Mouse (Mus musculus) ES-E14 (cell line): Measurements from ENCODE around the gene Gtf3c6.

Experiments used
- CHD2 ChIP-seq: IDR thresholded peaks from 2 replicates; pipeline ENCODE4 v1.6.1; 2014; ENCODE audit warnings: mild to moderate bottlenecking, low read depth, low read length, inconsistent platforms
- HCFC1 ChIP-seq: IDR thresholded peaks from 2 replicates; pipeline ENCODE4 v1.6.1; 2012; ENCODE audit warnings: low read length, inconsistent platforms, borderline replicate concordance; ENCODE audit not compliant: insufficient read depth
- ZC3H11A ChIP-seq: IDR thresholded peaks from 2 replicates; pipeline ENCODE4 v1.6.1; 2012; ENCODE audit warnings: low read depth, mild to moderate bottlenecking, inconsistent platforms, low read length, borderline replicate concordance
- ZNF384 ChIP-seq: IDR thresholded peaks from 2 replicates; pipeline ENCODE4 v1.6.1; 2012; ENCODE audit warnings: low read depth, low read length, inconsistent platforms

DNA sequence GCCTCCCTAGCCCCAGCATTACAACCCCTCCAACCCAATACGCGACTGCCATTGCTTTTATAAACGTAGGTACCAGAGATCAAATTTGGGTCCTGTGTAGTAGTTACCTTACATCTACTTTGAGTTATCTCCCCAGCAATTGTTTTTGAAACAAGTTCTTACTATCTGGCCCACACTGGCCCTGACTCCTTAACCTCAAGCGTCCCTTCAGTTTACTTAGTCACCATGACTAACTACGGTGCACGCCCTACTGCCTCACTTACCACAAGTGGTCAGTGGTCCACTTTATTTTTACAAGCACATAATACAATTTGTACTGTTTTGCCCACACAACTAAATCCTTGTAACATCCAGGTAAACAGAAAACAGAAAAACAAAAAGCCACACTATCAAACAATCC, 34.7 kb upstream of the Gtf3c6 start:
- TF ChIP-seq HCFC1, result no peak
- no peak for TF ChIP-seq ZNF384
- TF ChIP-seq ZC3H11A, result no peak
- TF ChIP-seq CHD2, result no peak
